Mouse (Mus musculus) c-Kit-positive CD71-positive TER-119-negative erythroid progenitor cells, embryonic 14.5 days (primary cell): ENCODE measurements around the gene Ereg.

Experiments used
- DNase-seq: peaks from one replicate; pipeline ENCODE4 v3.0.0-alpha.2; 2013; ENCODE audit warnings: low read depth

Ereg gene

GRCm38 (mm10) chr5:91111019-91111418 lies 36.6 kb downstream of the Ereg start:
- DNase-seq: no peak

GRCm38 (mm10) chr5:91113967-91114366 lies 39.5 kb downstream of the Ereg start:
- DNase-seq: no peak

GRCm38 (mm10) chr5:91114574-91114973 lies 40.2 kb downstream of the Ereg start:
- DNase-seq: no peak

GRCm38 (mm10) chr5:91118618-91119017 lies 44.2 kb downstream of the Ereg start:
- no peak for DNase-seq

GRCm38 (mm10) chr5:91123404-91123803 lies 49.0 kb downstream of the Ereg start:
- no peak for DNase-seq

GRCm38 (mm10) chr5:91124140-91124539 lies 49.7 kb downstream of the Ereg start:
- DNase-seq: no peak

GRCm38 (mm10) chr5:91126623-91127022 lies 52.2 kb downstream of the Ereg start:
- DNase-seq: no peak

GRCm38 (mm10) chr5:91134961-91135360 lies 60.5 kb downstream of the Ereg start:
- DNase-seq: no peak

- no peak for DNase-seq
These were observed 64.5 kb downstream of the Ereg start for GRCm38 (mm10) chr5:91138970-91139369.

GRCm38 (mm10) chr5:91139446-91139873 lies 65.0 kb downstream of the Ereg start, which contains the start of gene Areg:
Gene Areg (plus strand): TSS chr5:91139599.
- DNase-seq: no peak

GRCm38 (mm10) chr5:91140896-91141448 lies 66.5 kb downstream of the Ereg start:
- DNase-seq: no peak
